Mouse (Mus musculus) spleen, adult 18-20 months (tissue): Measurements from ENCODE around the gene Atp2a2.
"Not testable (repeated sequence)": the region's sequence is repeated elsewhere in the genome, so short reads cannot be mapped to it uniquely, and the experiment has no call there.

ENCODE experiments used
- DNase-seq, 2 experiments: peaks; one replicate each; pipeline ENCODE4 v3.0.0; 2022; ENCODE audit warnings: mixed read lengths in 2 of 2

Atp2a2 gene

GRCm38 (mm10) chr5:122448869-122449268 lies 53.2 kb downstream of the Atp2a2 start:
- DNase-seq = no peak

DNA sequence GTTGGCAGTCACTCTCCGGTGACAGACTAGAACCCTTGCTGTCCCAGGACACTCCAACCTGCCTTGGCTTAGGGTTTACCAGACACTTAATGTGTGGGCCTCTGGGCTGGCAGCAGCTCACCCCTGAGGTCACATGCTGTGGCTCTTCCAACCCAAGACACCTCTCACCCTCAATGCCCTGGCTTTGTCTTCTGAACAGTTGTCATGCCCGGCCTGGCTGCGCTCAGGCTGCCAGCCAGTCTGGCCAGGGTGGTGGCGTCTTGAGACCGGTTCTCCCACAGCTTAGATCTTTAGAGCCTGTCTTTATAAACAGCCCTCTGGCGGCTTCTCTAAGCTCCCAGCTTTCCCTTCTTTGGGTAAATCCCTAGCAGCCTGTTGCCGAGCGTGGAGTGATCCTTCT lies 54.2 kb downstream of the Atp2a2 start:
- DNase-seq = no peak

DNA sequence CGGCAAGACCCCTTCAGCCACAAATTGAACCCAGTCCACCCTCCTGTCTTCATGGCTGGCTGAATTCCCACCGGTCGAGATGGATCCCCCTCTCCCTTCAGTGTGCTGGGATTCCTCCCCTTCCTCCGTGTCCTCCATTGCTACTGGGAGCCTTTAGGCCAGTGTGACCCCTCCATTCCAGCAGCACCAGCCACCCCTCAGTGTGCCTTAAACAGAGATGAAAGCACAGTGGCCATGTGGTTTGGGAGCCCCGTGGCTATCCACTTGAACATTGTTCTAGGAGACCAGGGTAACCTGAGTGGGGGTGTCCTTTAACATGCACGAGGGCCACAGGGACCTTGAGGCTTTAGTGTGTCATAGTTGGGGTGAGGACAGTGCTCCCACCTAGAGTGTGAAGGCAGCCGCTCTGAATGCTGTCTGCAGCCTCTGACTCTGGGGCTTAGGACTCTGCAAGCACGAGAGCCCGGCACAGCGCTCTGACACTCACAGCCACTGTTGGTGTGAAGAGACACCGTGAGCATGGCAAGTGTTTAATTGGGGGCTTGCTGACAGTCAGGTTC lies 56.9 kb downstream of the Atp2a2 start:
- DNase-seq = no peak

- no peak for DNase-seq
These were observed 57.5 kb downstream of the Atp2a2 start for GRCm38 (mm10) chr5:122444492-122444891.

DNA sequence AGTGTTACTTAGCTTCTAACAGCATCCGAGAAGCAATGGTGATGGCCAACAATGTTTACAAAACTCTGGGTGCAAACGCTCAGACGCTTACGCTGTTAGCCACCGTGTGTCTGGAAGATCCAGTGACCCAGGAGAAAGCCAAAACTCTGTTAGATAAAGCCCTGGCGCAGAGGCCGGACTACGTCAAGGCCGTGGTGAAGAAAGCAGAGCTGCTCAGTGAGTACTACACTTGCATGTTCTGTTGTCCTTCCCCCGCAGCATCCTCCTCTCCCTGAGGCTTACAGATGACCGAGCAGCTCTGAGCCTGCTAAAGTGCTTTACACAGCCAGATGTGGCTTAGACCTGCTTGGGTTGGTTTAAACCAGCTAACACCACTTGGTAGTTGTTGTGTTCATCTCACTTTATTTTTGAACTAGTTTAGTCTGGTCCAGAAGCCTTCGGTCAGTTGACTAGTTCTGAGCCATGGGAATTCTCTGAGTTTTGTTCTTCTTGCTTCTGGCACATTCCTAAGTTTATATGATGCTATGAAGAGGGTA lies 61.9 kb downstream of the Atp2a2 start:
- no peak for DNase-seq

GRCm38 (mm10) chr5:122439400-122440094 lies 62.5 kb downstream of the Atp2a2 start:
- DNase-seq = no peak

DNA sequence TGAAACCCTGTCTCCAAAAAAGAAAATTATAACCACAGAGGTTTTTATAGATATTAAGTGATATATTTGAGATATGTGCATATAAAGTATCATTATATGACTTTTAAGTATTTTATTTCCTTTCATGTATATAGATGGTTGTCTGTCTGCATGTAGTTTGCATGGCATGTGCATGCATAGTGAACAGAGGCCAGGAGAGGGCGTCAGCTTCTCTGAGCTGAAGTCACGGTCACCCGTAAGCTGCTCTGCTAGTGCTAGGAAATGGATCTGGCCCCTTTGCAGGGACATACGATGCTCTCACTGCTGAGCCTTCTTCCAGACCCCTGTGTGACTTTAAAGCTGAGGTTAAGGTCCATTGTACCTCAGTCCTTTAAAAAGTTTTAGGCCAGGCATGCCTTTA lies 67.5 kb downstream of the Atp2a2 start:
- no peak for DNase-seq

GRCm38 (mm10) chr5:122431221-122431620 lies 70.8 kb downstream of the Atp2a2 start:
- DNase-seq = no peak

- DNase-seq = no peak
These were observed 71.8 kb downstream of the Atp2a2 start for GRCm38 (mm10) chr5:122430036-122430775.

- DNase-seq = no peak
These were observed 76.5 kb downstream of the Atp2a2 start for GRCm38 (mm10) chr5:122425550-122425949.

DNA sequence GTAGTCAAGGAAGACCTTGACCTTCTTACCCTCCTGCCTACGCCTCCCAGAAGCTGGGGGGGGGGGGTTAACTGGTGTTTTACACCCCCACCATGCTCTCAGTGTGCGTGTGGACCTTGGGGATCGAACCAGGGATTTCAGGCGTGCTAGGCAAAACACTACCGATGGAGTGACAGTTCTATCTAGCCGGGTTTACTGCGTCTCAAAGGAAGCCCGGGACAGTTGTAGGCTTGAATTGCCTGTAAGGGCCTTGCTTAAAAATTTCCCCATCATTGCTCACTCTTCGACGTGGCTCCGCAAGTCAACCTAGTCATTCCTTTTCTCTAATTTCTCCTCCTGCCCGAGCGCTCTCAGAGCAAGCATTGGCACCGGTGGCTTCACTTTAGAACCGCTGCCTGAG lies 78.9 kb downstream of the Atp2a2 start:
- DNase-seq = no peak

DNA sequence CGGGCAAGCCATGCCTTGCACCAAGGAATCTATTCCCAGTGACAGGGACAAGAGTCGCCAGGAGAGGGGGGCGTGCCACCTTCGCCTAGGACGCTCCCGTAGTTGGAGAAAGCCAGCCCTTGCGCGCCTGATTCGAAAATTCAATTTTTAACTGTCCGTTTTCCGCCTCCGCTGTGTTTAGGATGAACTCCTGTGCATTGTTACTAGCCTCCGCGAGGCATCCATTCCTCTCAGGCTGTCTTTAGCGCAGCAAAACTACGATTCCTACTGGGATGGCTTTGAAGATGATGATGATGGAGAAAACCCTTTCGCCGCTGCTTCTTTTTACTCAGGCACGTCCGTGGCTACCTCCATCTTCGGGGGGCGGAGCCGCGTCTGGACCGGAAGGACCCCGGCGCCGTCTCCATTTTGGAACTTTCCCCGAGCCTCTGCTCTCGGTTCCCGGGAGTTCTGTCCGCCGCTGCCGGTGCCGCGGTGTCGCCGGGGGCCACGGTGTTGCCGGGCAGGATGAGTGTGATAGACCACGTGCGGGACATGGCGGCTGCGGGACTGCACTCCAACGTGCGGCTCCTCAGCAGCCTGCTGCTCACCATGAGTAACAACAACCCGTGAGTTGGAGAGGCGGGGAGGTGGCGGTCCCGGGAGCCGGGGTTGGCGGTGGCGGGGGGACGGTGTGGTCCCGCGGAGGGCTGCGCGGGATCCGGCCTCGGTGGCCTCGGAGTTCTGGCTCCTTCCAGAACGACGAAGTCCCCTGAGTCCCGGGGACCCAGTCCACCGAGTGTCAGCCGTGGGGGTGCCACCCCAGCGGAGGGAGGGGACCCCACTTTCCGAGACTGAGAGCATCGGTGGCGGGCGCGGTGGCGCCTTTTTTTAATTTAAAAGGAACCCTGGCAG lies 79.7 kb downstream of the Atp2a2 start:
- peak; percentile 69 to 91 for DNase-seq

- DNase-seq = no peak
These were observed 80.6 kb downstream of the Atp2a2 start, which contains the start of gene Anapc7 for GRCm38 (mm10) chr5:122421271-122422068. Anapc7 (plus strand) TSS chr5:122421693.

DNA sequence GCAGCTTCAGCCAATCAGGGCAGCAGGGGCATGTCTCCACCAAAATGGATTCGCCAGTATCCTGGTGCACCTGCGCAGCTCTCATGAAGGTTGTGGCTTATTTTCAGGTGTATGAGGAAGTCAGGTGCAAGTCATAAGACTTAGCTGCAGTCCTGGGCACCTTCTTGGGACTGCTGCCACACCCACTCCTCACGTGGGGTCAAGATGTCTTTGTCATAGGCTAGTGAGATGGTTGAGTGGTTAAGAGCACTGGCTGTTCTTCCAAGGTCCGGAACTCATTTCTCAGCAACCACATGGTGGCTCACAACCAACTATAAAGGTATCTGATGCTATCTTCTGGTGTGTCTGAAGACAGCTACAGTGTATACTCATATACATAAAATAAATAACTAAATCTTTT lies 81.3 kb downstream of the Atp2a2 start:
- not testable (repeated sequence) for DNase-seq

- no peak for DNase-seq
These were observed 86.6 kb downstream of the Atp2a2 start for GRCm38 (mm10) chr5:122415465-122415864.

DNA sequence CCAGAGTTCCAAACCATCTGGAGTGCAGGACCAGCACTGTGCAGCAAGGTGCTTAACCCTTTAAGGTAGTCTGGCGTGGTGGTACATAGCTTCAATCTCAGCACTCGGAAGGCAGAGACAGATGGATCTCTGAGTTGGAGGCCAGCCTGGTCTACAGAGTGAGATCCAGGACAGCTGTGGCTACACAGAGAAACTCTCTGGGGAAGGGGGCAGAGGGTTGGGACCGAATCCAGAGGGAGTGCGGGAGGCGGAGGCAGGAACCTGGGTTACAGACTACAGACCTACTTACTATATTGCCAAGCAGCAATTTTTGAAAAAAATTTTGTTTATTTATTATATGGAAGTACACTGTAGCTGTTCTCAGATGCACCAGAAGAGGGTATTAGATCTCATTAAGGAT lies 87.7 kb downstream of the Atp2a2 start:
- DNase-seq = no peak

DNA sequence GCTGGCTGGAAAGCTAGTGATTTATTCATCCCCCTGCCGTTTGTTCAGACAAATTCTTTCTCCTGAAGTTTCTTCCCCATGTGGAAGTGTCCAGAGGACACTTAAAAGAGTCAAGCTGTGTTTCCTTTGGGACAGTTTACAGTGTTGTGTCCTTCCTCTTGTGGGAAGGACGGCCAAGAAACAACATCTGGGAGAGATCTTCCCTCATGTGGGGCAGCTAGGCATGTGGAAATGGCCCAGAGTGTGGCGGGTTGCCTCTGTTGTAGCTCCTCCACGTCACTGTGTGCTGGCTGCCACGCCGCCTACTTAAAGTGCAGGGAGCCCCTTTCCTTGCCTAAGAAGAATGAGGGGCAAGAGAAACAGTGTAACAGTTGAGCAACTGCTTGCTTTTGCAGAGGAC lies 89.2 kb downstream of the Atp2a2 start:
- DNase-seq = no peak

DNA sequence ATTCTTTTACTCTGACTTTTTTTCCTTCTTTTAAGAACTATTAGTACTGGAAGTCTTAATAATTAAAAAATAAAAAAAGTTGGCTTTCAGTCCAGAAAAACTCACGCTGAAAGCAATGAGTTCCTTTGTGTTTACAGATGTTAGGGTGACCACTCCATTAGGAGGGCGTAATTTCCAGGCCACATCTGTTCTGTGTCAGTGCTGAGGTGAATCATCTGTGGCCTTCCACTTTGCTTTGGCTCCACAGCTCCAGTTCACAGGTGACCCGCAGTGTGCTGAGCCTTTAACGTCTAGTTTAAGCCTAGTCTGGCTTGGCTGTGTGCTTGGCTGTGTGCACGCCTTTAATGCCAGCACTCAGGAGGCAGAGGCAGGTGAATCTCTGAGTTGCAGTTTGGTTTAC lies 90.1 kb downstream of the Atp2a2 start:
- DNase-seq = no peak

GRCm38 (mm10) chr5:122409692-122410645 lies 92.1 kb downstream of the Atp2a2 start:
- DNase-seq = no peak

DNA sequence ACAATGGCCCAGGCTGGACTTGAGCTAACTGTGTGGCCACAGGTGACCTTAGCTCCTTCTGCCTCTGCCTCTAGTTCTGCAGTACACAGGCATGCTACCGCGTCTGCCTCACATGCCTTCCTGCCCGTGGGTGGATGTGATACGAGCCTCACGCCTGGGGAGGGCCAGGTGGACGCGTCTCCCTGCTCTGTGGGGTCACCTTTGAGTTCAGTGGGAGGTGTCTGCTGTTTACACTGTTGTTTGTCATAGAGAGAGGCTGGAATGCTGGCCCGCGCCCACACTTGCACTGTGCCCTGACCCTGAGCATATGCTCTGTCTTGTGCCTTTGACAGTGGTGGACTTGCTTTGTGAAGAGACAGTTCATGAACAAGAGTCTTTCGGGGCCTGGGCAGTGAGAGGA lies 96.5 kb downstream of the Atp2a2 start:
- DNase-seq = no peak
